Mouse (Mus musculus) neural tube, embryonic 10.5 days (tissue): ENCODE measurements around the gene Gpr161.
"Not testable (repeated sequence)": the region's sequence is repeated elsewhere in the genome, so short reads cannot be mapped to it uniquely, and the experiment has no call there.

ENCODE experiments used
- DNase-seq: peaks from one replicate; pipeline ENCODE4 v3.0.0-alpha.2; 2017; ENCODE audit warnings: low spot score; ENCODE audit errors: extremely low spot score

The Gpr161 gene

GRCm38 (mm10) chr1:165308180-165308579 lies 12.6 kb downstream of the Gpr161 start:
- DNase-seq: no peak

DNA sequence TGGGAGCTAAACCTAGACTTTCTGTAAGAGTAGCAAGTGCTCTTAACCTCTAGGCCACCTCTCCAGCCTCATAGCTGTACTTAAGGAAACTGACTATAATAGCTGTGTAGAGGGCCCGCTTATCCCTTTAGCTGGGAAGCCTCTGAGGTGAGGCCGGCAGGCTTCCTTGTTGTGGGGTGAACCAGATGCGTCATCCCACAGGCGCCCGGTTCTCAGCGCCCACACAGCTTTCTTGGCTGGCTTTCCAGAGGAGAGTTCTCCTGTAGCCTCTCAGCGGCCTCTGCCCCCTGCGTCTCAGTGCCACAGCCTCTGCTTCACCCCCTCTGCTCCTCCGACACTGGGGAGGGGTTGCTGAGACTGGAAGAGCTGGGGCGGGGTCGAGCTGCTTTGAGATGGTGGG lies 20.8 kb downstream of the Gpr161 start:
- DNase-seq: no peak

DNA sequence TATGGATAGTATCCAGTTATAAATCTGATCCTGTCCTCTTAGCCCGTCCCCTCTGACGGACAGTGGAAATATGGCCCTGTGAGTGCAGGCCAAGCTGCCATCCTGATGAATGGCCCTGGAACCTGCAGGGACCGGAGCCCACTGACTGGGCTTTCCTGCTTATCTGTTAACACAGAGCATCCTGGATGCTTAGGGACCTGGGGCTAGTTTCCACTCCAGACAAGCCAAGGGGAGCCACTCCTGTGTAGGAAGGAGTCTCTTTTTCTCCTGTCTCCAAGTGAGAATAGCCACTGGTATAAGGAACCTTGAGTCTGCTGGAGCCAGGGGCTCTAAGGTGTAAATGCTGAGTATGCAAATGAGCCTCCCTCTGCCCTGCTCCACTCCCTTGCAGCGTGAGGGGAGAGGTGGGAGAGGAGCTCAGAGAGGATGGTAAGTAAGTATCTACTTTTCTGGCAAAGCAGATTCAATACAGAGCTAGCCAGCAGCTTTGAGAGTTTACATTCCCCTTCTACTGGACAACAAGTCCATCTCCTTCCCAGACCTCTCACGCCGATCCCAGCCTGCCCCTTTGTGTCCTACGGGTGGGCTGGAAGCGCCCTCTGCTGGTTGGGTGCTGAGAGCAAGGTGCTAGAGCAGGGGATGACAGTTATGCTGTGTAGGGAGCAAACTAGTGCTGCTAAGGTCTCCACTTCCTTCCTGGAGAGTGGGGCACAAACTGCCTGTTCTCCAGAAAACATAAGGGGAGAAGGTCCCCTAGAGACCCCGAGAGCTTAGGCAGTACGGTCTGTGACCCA lies 24.7 kb downstream of the Gpr161 start:
- peak; percentile 72 for DNase-seq

GRCm38 (mm10) chr1:165321393-165321861 lies 25.8 kb downstream of the Gpr161 start:
- no peak for DNase-seq

DNA sequence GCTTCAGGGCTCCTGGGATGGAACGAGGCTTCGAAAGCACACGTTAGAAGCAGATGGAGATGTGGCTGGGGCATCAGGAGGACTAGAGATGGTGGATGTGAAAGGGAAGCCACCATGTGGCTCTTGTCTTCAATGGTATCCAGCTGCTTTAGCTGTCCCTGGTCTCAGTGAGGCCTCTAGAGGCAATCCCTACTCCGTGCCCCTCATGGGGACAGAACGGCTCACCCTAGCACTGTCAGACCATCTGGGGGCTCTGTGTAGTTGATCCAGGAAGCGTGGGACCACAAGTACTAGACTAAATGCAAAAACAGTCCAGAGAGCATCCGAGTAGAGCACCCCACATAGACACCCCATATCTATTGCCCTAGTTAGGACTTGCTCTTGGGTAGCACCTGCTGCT lies 26.3 kb downstream of the Gpr161 start:
- no peak for DNase-seq

DNA sequence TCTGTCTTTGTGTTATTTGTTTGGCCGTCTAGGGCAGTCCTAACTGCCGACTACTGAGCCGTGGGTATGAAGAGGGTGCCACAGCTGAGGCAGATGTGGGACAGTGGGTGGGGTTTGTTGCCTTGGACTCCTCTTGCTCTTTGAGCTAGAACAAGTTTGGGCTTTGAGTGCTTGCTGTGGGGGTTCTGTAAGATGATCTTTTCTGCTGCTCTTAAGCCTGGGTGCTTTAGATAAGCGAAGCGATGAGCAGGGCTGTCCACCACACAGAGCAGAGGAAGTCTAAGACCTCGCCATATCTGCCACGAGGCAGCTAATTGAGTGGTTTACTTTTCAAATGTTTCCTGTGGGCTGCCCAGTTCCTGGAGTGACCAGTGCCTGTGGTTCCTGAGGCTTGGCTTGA lies 27.3 kb downstream of the Gpr161 start:
- DNase-seq: no peak

GRCm38 (mm10) chr1:165327370-165327769 lies 31.8 kb downstream of the Gpr161 start:
- DNase-seq: no peak

GRCm38 (mm10) chr1:165327831-165328230 lies 32.2 kb downstream of the Gpr161 start:
- no peak for DNase-seq

- not testable (repeated sequence) for DNase-seq
These were observed 33.0 kb downstream of the Gpr161 start for GRCm38 (mm10) chr1:165328384-165329289.

- DNase-seq: no peak
These were observed 35.3 kb downstream of the Gpr161 start for GRCm38 (mm10) chr1:165330859-165331258.

GRCm38 (mm10) chr1:165332797-165333196 lies 37.2 kb downstream of the Gpr161 start:
- no peak for DNase-seq

DNA sequence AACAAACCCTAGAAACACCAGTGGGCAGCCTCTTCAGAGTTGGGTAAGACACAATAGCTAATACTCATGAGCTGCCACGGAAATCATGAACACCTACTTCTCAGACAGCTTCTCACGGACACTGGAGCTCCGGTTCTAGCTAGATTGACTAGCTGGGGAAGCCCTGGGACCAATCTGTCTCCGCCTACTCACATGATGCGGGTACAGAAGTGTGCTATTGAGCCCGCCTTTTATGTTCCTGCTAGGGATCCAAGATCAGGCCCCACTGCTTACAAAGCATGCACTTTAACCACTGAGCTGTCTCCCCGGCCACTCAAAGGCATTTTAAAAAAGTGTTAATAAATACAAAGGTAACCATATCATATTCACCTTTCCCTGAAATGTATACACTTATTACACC lies 46.5 kb downstream of the Gpr161 start:
- DNase-seq: no peak

DNA sequence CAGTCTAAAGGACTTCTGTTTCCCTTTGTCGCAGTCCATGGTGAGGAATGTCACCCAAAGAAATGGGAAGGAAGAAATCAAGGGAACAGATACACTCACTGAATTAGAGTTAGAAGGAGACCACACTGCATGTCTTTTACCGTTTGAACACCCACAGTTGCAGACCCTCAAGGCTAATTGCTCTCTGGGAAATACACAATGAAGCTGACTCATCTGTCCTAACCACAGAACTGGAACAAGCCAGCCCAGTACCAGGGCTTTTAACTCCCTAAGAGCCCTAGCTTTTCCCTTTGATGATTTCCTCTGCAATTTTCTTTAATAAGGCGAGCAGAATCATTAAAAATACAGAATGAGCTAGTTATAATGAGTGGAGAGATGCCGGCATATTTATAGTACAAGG lies 48.9 kb downstream of the Gpr161 start:
- no peak for DNase-seq

- no peak for DNase-seq
These were observed 53.0 kb downstream of the Gpr161 start for GRCm38 (mm10) chr1:165348627-165349026.

DNA sequence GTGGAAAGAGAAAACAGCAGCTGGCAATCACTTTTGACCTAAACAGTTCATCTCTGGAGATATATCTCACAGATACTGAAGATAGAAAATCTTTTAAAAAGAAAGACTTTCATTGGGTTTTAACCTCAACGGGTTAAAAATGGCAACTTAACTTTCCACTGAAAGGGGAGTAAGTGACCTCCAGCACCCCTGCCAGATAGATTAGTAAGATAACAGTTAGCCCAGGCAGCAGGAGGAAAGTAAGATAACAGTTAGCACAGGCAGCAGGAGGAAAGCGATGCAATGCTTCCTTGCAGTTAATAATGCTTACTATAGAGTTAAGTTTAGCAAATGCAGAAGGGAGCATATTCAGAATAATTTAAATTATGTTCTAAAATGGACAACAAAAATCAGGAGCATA lies 60.8 kb downstream of the Gpr161 start:
- no peak for DNase-seq

DNA sequence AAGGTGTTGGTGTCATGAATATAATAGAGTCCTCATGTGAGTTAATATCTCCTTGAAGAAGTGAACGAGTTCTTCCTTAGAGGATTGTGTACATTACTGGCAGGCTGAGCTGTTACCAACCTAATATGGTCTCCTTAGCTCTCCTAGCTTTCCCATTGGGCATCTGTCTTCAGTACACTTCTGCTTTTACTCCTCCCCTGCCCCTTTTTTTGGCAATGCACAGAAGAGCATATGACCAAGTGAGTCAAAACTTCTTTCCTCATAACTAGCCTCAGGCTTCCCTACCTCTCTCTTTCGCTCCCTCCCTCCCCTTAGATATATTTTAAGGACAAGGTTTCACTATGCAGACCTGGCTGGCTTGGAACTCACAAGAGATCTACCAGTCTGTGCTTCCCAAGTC lies 67.7 kb downstream of the Gpr161 start:
- no peak for DNase-seq

DNA sequence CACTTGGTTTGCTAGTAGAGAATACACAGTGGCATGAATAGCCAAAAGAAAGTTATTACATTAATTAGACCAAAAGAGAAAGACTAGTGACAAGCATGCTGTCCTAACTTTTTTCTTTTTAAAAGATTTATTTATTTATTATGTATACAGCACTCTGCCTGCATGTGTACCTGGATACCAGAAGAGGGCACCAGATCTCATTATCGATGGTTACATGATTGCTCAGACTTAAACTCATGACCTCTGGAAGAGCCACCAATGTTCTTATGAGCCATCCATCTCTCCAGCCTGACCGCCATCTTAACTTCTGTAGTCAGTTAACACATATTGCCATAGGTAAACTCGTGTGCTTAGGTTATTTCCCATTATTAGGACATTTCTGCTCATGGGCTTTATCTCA lies 69.5 kb downstream of the Gpr161 start:
- no peak for DNase-seq

DNA sequence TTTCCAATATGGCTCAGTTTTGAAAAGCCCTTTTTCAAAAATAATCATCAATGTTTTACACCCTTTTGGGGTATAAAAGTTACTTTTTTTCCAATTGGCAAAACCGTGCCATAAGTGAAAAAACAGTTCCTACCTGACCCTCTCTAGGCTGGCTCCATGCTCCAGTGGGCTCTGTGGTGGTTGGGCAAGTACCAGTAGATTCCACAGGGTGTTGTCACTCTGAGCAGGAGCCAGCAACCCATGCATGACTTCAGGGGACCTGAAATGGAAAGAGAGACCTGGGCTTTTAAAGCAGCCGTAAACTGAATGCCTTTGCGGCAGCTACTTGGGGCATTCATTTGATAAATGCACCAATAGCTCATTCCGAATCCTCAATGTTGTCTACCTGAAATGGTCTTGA lies 75.4 kb downstream of the Gpr161 start:
- no peak for DNase-seq

- no peak for DNase-seq
These were observed 78.2 kb downstream of the Gpr161 start for GRCm38 (mm10) chr1:165373839-165374238.
